Mouse (Mus musculus) adrenal gland, adult 18-20 months (tissue): ENCODE measurements around the gene Fkbp5. TPM values are rescaled to one million over a fixed set of nuclear protein-coding genes. Genes with fewer than 3 reads are reported as not detected.

Experiments used
- DNase-seq, 2 experiments: peaks; one replicate each; pipeline ENCODE4 v3.0.0; 2021 to 2022; ENCODE audit warnings: low spot score in 2 of 2
- total RNA-seq, 2 experiments: library from RNA; stranded (reverse); gene quantifications; 1 replicate in 1 of 2; 2 replicates in 1 of 2; pipeline ENCODE4 v1.2.3; 2021

Fkbp5 gene
- total RNA-seq, 2 experiments from 2014 or later: 111 to 112 TPM

DNA sequence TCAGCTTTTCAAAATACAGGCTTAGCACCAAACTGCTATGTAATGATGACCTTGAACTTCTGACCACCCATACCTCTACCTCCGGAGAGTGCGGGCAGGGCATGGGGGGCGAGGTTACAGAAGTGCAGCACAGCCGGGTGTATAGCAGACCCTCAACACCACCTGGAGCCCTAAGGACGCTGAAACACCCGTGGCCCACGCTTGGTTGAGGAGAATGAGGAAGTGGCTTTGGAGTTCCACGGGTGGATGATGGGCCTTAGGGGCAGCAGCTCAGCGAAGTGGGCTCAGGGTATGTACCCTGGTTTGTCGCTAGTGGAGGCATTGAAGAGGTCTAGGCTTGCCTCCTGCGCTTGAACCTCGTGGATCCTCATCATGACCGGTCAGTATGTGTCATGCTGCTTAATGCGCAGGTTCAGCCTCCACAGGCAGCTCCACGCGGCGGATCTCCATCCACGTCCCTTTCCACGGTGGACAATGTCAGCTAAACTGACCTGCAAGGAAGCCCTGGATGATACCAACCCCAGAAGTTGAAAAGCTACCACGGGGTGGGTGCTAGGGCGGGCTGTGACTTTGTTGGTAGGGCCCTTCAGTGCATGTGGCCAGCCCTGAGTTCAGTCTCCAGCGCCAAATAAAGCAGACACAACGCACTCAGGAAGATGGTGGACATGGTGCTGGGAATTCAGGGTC, 6.8 kb upstream of the Fkbp5 start:
- DNase-seq: peak in 1 of 2 experiments; percentile 36

DNA sequence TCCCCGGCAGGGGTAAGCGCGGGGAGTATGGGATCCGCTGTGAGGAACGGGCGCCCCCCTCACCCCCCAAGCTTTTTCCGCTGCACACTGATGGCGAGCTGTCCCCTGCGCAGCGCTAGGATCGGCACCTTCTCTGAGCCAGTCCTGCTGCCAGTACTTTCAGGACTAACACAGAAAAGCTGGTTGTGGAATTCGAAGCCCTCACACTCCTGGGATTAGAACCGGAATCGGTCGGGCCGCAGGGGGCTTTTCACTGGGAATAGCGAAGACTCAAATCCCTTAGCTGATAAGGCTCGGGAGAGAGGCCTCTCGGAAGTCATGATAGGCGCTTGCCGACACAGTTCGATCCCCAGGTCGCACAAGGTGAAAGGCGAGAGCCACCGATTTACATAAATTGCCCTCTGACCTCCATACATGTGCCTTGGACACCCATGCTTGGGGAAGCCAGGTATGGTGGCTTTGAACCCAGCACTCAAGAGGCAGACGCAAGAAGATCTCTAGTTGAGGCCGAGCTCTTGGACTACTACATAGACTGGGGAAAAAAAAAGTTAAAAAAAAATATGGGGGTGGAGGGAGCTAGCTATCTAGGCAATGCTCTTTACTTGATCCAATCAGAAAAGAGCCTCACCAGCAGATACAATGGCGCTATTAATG, 6.2 kb upstream of the Fkbp5 start:
- peak in 1 of 2 experiments; percentile 43 for DNase-seq

DNA sequence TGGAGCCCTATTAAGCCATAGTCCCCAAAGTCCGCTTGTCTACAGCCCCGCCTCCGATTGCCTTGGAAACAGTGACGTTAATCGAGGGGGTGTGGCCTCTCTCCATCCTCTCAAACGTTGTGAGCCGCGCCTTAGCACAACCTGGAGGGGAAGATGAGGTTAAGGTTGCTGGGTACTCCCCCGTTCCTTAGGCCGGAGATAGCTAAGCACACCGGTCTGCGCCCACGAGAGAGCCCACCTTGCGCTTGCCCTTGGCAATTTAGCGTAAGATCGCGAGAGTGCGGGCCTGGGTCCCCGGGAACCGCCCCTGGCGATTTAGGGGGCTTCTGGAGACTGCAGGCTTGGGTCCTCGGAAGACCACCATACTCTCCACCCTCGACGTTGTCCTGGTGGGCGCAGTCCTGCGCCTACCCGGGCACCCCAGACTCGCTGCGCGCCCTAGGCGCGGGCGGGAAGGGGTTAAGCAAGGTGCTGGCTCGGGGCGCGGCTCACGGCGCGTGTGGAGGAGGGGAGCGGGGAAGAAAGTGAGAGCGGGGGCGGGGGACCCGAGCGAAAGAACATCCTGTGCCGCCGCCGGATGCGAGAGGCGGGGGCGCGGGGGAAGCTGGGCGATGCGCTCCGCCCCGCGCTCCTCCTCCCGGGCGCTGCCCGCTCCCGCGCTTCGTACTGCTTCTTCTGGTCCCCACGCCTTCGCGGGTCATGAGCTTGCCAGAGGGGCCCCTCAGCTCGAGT, 5.5 kb upstream of the Fkbp5 start:
- peak; percentile 89 to 92 for DNase-seq

DNA sequence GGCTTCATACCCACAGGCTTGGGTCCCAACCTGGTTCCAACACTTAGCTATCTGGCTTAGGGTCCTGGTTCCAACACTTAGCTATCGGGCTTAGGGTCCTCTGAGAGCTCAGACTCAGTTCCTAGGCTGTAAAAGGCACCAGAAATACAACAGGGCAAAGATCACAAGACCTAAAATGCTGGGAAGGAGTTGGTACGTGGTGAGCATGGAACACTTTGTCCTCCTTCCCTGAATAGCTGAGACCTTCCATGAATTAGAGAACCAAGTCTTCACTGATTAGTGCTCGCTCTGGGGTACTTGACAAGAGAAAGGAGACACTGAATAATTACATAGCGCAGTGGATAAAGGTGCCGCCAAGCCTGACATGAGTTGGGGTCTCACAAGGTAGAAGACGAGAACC, 4.6 kb upstream of the Fkbp5 start:
- DNase-seq: no peak

DNA sequence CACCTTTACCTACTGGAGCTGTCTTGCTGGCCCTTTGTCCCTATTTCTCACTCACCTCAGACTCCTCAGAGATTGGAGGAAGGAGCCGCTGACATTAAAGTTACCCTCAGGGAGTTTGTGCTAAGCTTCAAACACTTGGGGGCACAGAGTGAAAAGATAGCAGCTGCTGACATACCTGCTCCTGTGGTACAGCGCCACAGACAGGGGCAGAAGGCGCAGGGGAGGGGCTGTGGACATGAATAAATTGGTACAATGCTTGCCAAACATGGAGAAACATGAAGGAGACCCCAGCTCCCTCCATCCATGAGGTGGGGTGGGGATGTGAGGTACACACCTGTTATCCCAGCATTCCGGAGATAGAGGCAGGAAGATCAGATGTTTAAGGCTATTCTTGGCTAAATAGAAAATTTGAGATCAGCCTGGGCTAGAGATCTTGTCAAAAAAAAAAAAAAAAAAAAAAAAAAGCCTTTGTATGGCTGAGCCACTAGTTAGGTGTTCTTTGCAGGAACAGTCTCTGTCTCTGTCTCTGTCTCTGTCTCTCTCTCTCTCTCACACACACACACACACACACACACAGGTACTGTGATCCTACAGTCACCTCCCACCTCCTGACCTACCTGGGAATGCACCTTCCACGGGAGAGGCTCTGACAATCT, 3.9 kb upstream of the Fkbp5 start:
- no peak for DNase-seq

DNA sequence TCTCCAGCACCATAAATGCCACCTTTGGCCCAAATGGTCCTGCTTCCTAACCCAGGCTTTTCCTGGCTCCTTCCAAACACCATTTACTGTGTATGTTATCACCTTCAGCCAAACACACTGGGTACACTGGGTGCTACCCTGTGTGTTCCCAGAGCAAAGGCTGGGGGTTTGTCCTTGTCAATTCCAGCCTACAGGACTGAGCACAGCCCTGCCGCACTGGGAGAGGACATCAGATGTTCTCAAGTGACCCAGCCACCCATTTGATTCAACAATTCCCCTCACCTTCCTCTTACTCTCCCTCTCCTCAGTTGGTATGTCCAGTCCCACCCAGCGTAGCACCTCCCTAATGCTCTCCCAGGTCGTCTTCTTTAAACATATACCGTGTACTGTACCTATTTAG, 3.2 kb upstream of the Fkbp5 start:
- no peak for DNase-seq

DNA sequence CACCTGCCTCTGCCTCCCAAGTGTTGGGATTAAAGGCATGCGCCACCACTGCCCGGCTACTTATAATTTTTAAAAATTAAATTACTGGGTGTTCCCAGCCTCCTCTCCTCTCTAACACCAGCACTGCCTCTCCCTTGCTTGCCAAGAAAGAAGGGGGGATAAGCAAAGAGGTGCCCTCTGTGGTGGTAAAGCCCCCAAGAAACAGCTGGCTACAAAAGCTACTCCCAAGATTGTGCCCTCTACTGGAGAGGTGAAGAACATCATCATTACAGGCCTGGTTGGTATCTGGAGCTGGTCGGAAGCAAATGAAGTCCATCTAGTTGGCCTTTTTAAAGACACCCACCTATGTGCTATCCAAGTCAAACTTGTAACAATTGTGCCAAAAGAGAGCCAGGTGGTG, 2.5 kb upstream of the Fkbp5 start:
- DNase-seq: no peak

DNA sequence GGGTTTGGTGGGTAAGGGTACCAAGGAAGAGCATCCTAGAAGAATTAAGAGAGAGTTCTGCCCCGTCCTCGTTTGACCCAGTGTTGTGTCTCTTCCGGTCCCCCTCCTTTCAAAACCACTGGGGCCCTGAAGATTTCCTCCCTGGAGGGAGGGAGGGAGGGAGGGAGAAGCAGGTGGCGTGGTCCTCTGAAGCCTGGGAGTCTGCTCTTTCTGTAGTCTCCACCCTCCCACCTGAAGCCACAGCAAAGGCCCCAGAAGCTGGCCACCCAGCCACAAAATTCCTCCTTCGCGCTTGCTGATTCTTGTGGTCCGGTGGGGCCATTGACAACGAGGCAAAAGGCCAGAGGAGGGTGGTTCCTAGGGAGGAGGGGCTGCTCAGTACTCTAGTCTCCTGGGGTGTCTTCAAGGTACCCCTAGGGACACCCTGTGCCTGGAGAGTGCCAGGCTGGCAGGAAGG, 1.3 kb upstream of the Fkbp5 start:
- DNase-seq: no peak

DNA sequence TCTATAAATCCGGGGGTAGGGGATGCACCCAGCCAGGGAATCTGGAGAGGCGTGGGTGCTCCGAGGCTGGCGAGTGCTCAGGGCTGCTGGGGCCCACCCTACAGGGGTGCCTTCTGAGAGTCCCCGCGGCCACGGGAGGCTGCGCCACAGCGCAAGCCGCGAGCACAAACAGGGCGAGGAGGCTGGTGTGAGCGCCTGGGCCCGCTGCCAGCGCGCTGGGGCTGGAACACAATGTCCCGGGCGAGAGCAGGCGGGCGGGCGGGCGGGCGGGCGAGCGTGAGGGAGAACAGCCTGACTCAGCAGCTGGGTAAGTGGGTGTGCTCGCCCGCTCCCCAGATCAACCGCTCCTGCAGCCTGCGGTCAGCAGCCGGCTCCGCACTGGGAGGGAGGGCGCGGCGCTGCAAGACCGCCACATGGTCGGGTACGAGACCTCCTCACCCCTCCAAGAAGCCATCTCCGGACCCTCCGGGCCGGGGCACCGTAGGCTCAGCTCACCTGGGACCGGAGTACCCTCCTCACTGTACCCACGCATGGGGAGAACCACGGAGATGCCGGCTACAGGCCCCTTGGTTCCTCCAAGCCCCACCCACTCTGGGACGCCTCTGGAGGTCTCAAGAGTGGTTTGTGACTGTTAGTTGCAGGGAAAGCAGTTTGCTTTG, 758 bp upstream of the Fkbp5 start:
- peak; percentile 79 to 93 for DNase-seq

DNA sequence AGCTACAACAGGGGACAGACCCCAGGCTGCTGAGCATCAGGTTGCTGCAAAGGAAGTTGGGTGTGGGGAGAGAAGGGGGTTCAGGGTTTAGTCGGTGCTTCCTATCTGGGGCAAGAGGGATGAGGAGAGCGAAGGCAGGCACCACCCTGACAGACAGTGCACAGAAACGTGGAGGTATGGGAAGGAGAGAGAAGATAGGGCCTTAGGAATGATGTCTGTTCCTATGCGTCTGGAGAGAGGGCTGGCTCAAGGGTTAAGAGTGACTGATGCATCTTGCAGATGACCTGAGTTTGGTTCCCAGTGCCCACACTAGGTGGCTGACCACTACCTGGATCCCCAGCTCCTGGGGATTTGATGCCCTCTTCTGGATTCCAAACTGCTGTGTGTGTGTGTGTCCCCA, 446 bp downstream of the Fkbp5 start:
- DNase-seq: no peak

DNA sequence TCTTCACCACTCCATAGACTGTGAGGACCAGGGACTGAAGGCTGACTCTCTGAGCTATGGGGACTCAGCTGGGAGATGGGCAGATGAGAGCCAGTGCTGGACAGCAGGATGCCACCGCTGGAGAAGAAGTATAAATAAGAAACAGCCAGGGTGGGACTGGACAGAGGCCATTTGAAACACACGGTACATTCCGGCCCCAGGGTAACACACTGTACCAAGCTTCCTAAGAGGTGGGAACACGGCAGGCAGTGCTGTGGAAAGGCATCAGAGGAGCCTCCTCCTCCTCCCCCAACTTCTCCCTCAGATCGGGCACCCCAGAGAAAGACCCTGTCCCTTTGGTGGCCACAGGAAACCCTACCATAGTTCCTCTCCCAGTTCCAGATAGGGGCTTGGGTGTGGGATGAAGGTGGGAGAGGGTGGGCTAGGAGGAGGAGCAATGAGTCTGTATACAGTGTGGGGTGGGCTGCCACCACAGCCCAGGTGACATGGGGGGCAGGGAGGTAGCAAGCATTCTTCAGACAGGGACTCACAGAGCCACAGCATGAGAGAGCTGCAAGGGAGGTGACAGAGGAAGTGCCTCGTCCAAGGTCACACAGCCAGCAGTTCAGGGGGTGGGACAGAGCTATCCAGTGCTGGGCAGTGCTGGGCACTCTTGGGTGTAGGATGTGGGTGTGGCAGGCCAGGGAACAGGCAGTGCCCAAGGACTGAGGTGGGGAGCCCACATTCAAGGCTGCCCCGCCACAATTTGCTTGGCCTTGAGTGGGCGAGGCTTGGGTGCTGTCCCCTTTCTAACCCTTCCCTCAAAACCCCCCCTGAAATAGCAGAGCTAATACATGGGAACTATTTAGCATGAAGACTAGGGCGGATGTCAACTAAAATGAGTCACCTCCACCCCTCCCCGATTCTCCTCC, 1.6 kb downstream of the Fkbp5 start:
- DNase-seq: peak in 1 of 2 experiments; percentile 59

DNA sequence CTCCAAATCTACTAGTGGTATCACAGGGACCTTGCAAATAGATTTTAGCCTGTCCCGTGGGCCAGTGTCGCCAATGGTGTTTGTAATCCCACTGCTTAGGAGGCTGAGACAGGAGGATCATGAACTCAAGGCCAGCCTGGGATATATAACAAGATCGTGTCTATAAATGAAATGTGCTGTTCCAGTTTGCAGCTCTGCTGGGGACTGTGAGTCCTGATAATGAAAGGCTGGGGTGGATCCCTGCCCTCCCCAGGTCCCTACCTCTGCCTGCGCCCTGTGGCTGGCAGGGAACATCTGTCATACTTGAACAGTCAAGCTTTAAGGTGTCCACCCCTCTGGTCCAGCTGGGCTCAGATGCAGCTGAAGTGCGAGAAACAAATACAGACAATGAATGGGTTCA, 2.8 kb downstream of the Fkbp5 start:
- DNase-seq: no peak

DNA sequence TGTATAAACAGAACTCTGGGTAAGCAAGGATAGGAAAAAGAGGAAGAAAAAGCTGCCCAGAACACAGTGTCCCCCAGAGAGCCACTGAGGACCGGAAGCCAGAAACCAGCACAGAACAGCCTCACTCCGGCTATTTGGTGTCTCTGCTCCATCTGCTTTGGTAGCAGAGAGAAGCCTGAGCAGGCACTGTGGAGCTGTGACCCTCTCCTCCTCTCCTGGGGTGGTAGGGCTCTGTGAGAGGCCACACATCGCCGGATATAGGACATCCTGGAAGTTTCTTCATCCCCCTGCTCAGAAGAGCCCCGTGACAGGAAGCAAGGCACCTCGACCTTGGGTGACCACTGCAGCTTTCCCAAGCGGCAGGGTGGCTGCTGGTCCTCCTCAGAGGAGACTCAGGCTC, 3.5 kb downstream of the Fkbp5 start:
- no peak for DNase-seq

DNA sequence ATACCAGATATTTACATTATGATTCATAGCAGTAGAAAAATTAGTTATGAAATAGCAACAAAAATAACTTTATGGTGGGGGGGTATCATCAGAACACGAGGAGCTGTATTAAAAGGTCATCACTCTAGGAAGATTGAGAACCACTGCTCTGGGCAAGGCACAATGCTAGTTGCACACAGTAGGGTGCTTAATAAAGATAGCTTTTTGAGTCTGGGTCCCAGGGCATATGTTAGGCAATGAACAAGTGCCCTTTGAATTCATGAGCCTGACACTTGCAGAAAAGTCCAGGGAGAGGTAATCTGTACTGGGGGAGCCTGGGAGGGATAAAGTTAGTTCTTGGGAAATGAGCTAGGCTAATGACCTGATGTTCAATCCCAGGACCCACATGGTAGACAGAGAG, 4.0 kb downstream of the Fkbp5 start:
- DNase-seq: no peak

DNA sequence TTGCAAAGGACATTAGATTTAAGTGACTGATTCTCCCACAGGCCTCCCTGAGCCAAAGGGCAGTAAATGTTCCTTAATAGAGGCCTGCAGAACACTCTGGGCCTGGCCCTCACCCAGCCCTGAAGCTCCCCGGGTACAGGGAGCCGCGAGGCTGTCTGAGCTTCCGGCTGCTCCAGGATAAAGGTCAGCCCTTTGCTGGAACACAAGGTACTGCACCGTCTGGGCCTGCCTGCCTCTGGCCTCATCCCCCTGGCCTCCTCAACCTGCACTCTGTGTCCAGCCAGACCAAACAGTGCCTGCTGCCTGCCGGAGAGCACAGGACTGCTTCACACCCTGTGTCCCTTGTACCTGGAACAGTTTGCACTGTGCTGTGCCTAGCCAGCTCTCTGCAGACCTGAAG, 4.6 kb downstream of the Fkbp5 start:
- peak in 1 of 2 experiments; percentile 68 for DNase-seq

DNA sequence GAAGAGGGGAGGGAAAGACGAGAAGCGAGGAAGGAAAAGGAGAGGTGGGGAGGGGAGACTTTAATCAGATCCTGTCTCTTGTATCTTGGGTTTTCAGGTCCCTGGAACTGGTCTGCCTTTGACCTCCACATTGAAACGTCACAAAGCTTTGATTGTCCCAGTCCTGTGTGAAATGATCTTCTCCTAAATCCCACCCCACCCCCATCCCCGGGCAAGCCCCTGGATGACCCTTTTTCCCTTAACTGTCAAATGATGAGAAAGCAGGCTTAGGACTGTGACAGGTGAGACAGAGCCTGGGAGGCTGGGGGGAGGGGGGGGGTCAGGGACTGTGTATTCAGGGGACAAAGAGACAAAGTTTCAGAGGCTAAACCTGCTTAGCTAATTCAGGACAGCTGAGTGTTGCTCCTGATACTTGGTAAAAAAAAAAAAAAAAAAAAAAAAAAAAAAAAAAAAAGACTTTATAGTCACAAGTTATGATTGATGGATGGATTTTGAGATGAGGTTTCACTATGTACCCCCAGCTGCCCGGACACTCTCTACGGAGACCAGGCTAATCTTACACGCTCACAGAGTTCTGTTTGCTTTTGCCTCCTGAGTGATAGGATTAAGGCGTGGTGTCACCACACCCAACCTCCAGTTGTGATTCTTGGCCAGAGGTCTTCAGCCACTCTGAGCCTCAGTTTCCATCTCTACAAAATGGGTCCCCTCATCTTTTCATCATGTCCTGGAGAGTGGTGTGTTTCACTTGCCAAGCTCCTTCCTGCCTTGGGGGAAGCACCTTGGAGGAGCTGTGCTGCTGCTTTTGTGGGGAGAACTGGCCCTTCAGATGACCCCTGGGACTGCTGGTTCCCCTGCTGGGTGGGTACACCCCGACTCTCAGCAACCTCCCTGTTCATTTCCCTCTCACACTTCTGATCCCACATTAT, 5.4 kb downstream of the Fkbp5 start:
- DNase-seq: no peak

DNA sequence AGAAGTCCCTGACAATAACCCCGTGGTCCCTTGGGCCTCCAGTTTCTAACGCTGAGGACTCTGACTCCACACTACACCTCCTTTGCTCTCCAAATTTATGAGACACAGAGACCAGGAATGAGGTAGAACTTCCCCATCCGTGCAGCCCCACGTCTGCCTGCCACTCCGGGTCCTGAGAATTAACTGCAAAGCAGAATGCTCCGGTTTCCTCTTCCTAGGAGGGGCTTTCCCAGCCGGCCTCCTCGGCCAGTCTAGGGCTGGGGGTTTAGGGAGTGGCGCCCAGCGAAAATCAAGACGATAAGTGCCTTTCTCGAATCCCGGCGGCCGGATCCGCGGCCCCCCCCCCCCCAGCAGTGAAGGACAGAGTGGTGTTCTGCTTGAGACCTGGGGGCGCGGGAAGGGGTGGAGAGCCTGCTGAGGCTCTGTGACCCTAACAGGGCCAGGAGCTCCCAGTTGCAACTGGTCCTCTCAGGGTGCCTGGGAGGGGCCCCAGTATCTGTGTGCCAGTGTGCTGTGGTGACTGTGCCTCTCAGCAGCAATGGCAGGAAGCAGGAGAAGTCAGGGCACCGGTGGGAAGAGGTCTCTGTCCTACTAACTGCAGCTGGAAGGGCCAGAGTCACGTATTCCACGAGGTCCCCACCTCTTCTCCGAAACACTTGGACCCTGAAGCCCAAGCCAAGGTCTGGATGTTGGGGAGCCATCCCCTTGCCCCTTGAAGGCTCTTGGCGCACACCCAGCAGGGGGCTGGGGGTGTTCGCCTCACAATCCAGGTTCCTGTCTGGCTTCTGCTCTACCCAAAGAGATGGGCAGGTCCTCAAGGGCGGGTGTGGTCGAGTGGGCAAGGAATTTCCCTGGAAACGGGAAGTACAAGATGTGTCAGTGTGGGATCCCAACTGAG, 6.6 kb downstream of the Fkbp5 start:
- no peak for DNase-seq

DNA sequence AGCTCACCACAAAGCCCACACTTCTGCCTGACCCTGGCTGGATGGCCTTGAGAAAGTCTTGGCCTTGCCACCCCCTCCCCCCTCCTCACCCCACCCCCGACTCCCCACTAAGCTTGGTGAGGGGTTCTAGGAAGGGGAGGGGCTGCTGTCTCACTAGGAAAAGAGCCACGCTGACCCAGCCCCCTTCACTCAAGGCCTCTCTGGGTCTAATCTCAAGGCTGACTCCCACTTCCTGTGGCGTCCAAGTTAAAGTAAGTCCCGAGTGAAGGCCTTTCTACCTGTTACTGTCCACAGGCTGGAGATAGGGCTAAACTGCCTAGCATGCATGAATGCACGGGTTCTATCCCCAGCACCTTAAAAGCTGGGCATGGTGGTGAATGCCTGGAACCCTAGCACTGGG, 9.8 kb downstream of the Fkbp5 start:
- no peak for DNase-seq
